ENCODE assay signal across 28 mouse cellular contexts in the genomic region with DNA sequence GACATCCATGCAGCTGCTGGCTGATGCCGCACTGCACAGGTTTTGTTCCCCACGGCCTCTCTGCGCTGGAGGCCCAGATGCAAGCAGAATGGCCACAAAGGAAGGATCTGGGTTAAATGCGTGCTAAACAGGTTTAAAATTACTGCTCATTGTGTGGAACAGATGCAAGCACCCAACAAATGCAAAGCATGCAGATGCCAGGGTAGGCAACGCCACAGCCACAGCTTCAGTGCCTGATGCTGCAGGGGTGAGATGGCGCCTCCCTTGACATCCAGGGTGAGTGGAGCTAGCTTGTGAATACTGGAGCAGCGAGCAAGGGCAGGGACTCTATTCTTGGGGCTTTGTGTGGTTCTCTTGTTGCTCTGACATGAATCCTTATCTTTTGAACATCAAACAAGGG. TPM values are rescaled to one million over a fixed set of nuclear protein-coding genes. Genes with fewer than 3 reads are reported as not detected.
"Had no signal": no experiment of that assay in that cellular context is flagged by ENCODE, and none has a peak within 500 bp of the region (broad histone marks: within the 10 kb centered on the region; RNA-seq: fewer than 3 reads in every experiment).

No protein-coding gene starts in this region.

- H3K36me3 ChIP-seq: liver, embryonic 13.5 days; midbrain, embryonic 12.5 days; neural tube, embryonic 12.5 days; stomach, embryonic 15.5 days had no signal

- H3K9me3 ChIP-seq: liver, embryonic 13.5 days; midbrain, embryonic 12.5 days; neural tube, embryonic 12.5 days; stomach, embryonic 15.5 days had no signal

- H3K4me2 ChIP-seq: liver, embryonic 13.5 days; midbrain, embryonic 12.5 days; neural tube, embryonic 12.5 days; stomach, embryonic 15.5 days had no signal

- DNase-seq: kidney, adult 2 months; kidney, postnatal 25 days; layer of hippocampus, postnatal 36 days; liver, embryonic 13.5 days; lung, adult 2 months; lung, postnatal 14 days; lung, postnatal 4 days; retina, postnatal 1 day; right cerebral cortex, postnatal 25 days; spleen, adult 18-20 months; thymus, postnatal 25 days had no signal

- H3K4me3 ChIP-seq: left cerebral cortex, adult 2 months; liver, embryonic 13.5 days; midbrain, embryonic 12.5 days; neural tube, embryonic 12.5 days; stomach, embryonic 15.5 days had no signal

- H3K9ac ChIP-seq: liver, embryonic 13.5 days; midbrain, embryonic 12.5 days; neural tube, embryonic 12.5 days; stomach, embryonic 15.5 days had no signal

- H3K27ac ChIP-seq: kidney, postnatal 0 days; left cerebral cortex, adult 2 months; liver, embryonic 13.5 days; midbrain, embryonic 12.5 days; neural tube, embryonic 12.5 days; stomach, embryonic 15.5 days had no signal

- H3K4me1 ChIP-seq: liver, embryonic 13.5 days; stomach, embryonic 15.5 days had no signal

- H3K27me3 ChIP-seq: liver, embryonic 13.5 days; stomach, embryonic 15.5 days had no signal

RNA-seq across cellular contexts. Expression of a gene that starts 39.8 kb away (rescaled TPM):
- total RNA-seq: layer of hippocampus, adult 8-10 months; layer of hippocampus, postnatal 36 days; left cerebral cortex, adult 2 months; left cerebral cortex, postnatal 10 days; left cerebral cortex, postnatal 36 days; liver, adult 2 months; megakaryocyte, adult 5-6 weeks; midbrain, postnatal 0 days had no signal
- polyA plus RNA-seq: kidney, adult 2 months; kidney, embryonic 14.5 days; kidney, postnatal 0 days; limb, embryonic 11.5 days; limb, embryonic 14.5 days; liver, adult 2 months; liver, embryonic 13.5 days; liver, embryonic 16.5 days; lung, adult 2 months; lung, embryonic 16.5 days; midbrain, postnatal 0 days; neural tube, embryonic 12.5 days; thymus, postnatal 0 days had no signal
